Mouse (Mus musculus) embryonic facial prominence, embryonic 11.5 days (tissue): ENCODE measurements around the gene Ankrd26. TPM values are rescaled to one million over a fixed set of nuclear protein-coding genes. Genes with fewer than 3 reads are reported as not detected.

Experiments
- ATAC-seq: fragments of 200-750 bp; cut with Nextera tagmentation; replicated peaks from 2 replicates; pipeline ENCODE4 v1.8.0; 2017; ENCODE audit warnings: low read depth; ENCODE audit not compliant: insufficient number of reproducible peaks, low FRiP score, low TSS enrichment
- DNase-seq: peaks from one replicate; pipeline ENCODE4 v3.0.0-alpha.2; 2015; ENCODE audit warnings: low spot score
- H3K27ac ChIP-seq: fragments of 300-500 bp; sonication (generic); replicated peaks from 2 replicates; pipeline ENCODE4 v1.5.1; 2014; ENCODE audit warnings: mild to moderate bottlenecking, low read depth, low read length, control low read depth
- H3K27me3 ChIP-seq: fragments of 300-500 bp; sonication (generic); 2 replicates; pipeline ENCODE4 v1.6.1; 2014; ENCODE audit warnings: mild to moderate bottlenecking, low read length, moderate library complexity, mixed read lengths; ENCODE audit not compliant: control insufficient read depth, insufficient read depth
- H3K36me3 ChIP-seq: fragments of 300-500 bp; sonication (generic); replicated peaks from 2 replicates; pipeline ENCODE4 v1.6.1; 2014; ENCODE audit warnings: low read depth, mild to moderate bottlenecking, low read length, moderate library complexity, mixed read lengths; ENCODE audit not compliant: control insufficient read depth, insufficient read depth
- H3K4me1 ChIP-seq: fragments of 300-500 bp; sonication (generic); 2 replicates; pipeline ENCODE4 v1.6.1; 2014; ENCODE audit warnings: low read length, mixed read lengths; ENCODE audit not compliant: control insufficient read depth, insufficient read depth
- H3K4me2 ChIP-seq: fragments of 300-500 bp; sonication (generic); 2 replicates; pipeline ENCODE4 v1.6.1; 2014; ENCODE audit warnings: low read depth, mild to moderate bottlenecking, control low read depth, low read length, moderate library complexity
- H3K4me3 ChIP-seq: fragments of 300-500 bp; sonication (generic); 2 replicates; pipeline ENCODE4 v1.5.1; 2014; ENCODE audit warnings: low read depth, low read length, control low read depth
- H3K9ac ChIP-seq: fragments of 300-500 bp; sonication (generic); replicated peaks from 2 replicates; pipeline ENCODE4 v1.6.1; 2014; ENCODE audit warnings: mild to moderate bottlenecking, control low read depth, low read length
- H3K9me3 ChIP-seq: fragments of 300-500 bp; sonication (generic); replicated peaks from 2 replicates; pipeline ENCODE4 v1.6.1; 2016; ENCODE audit warnings: mild to moderate bottlenecking, low read length, inconsistent platforms, mixed read lengths; ENCODE audit not compliant: control insufficient read depth
- WGBS: fragments of 180-500 bp; shearing (Covaris S2); extraction: QIAGEN DNeasy Blood & Tissue Kit; methylation state at CpG from one replicate; pipeline ENCODE4 v1.1.7; 2014; 5-methylcytosine and 5-hydroxymethylcytosine counted together
- polyA plus RNA-seq: library from polyadenylated mRNA; unstranded; fragments of >200 nt; fragmentation: Nextera tagmentation; extraction: Ambion mirVana; gene quantifications from 2 replicates; pipeline ENCODE4 v1.2.1, GENCODE M21; 2014

Gene Ankrd26
- polyA plus RNA-seq, 1 experiment from 2014 or later = 21.7 TPM

DNA sequence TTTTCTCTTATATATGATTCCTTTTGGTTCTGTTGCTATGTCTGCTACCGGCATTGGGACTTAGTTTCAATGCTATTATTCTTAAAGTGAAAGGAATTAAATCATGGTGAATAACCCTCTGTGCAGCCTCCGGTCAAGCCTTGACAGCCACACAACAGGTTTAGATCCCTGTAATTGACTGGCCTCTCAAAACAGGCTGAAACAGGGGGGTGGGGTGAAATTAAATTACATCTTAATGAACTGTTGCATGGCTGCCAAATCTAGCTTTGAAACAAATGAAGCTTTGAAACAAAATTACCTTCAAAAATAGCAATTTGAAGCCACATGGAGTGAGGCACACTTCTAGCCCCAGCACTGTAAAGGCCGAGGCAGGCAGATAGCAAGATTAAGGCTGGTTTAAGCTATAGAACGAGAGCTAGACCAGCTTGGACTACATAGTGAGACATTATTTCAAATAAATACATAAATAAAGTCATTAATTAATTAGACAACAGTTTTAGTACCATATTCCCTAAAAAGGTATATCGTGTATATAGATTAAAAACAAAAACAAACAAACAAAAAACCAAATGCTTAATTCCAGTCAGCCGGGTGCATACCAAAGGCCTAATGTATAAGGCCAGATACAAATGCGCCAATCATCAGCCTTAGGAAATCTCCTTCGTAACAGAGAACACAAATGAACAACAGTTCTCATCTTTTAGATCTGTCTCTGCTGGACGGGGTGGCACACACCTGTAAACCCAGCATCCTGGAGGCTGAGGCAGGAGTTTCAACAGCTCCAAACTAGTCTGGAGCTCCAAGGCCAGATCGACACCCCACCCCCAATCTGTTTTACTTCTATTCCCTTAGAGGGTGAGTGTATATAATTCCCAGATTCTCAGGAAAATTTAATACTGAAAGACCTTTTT, 83.9 kb downstream of the Ankrd26 start:
- H3K4me3 ChIP-seq = peak overlapping the region; percentile 65
- no peak overlapping the region for H3K27ac ChIP-seq
- peak overlapping the region; percentile 76 for H3K9ac ChIP-seq
- H3K9me3 ChIP-seq = no peaks in the 10 kb centered on the region
- ATAC-seq = peak; percentile 21; the same call in 1 of the 2 replicates
- peak overlapping the region; percentile 83 for H3K4me2 ChIP-seq
- no peaks in the 10 kb centered on the region for H3K27me3 ChIP-seq
- no peaks in the 10 kb centered on the region for H3K4me1 ChIP-seq
- no peaks in the 10 kb centered on the region for H3K36me3 ChIP-seq
- WGBS = 25% methylated on average over 10 of the region's 10 CpGs
- peak; percentile 45 for DNase-seq

DNA sequence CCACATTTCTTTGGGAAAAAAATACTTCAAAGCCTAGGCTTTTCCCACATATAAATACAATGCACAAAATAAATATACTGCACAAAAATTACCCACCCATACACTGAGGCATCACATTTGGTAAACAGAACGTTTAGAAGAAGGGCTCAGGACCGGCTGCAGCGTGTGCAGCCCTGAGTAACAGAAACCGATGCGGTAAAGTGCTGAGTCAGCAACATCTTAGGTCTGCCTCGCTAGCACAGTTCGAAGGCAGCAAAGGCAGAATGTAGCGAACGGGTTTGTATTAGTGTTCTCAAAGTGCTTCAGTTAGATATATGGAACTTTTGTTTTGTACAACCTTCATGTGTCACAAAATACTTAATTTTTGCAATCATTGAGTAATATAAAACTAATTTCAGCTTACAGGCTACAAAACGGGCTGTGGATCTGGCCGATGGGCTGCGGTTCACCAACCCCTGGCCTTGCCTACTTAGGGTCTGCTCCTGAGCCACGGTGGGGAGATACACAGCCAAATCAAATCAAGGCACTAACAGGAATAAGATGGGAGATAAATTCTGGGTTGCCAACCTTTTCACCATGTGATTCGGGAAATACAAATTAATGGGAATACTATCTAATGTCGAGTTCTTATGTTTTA, 99.8 kb downstream of the Ankrd26 start:
- H3K27me3 ChIP-seq = no peaks in the 10 kb centered on the region
- no peak for ATAC-seq
- WGBS = 78% methylated on average over 15 of the region's 15 CpGs

DNA sequence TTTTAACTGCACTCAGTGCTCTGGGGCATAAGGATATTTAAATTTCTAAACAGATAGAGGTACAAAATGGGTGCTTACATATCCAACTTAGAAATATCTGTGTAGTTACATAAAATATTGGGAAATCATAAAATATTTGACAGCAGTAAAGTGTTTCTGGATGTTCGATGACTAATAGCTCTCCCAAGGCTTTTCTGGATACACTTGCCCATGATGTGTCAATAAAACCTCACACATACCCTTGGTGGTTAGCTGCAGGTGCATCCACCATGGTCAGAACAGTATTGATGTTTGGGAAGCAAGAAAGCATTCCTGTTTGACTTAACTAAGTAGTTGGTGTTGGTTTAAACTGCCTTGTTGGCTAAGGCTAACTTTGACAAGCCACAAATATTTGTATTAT, 104.3 kb downstream of the Ankrd26 start:
- ATAC-seq = no peak

More for the DNA sequence above, 99.8 kb downstream of the Ankrd26 start:
- DNase-seq = no peak
- H3K4me2 ChIP-seq = no peak overlapping the region
- H3K36me3 ChIP-seq = no peaks in the 10 kb centered on the region; the same call in 1 of the 2 replicates
- H3K4me3 ChIP-seq = no peak overlapping the region
- H3K9ac ChIP-seq = no peak overlapping the region
- H3K9me3 ChIP-seq = no peaks in the 10 kb centered on the region
- no peak overlapping the region for H3K27ac ChIP-seq
- no peaks in the 10 kb centered on the region for H3K4me1 ChIP-seq

DNA sequence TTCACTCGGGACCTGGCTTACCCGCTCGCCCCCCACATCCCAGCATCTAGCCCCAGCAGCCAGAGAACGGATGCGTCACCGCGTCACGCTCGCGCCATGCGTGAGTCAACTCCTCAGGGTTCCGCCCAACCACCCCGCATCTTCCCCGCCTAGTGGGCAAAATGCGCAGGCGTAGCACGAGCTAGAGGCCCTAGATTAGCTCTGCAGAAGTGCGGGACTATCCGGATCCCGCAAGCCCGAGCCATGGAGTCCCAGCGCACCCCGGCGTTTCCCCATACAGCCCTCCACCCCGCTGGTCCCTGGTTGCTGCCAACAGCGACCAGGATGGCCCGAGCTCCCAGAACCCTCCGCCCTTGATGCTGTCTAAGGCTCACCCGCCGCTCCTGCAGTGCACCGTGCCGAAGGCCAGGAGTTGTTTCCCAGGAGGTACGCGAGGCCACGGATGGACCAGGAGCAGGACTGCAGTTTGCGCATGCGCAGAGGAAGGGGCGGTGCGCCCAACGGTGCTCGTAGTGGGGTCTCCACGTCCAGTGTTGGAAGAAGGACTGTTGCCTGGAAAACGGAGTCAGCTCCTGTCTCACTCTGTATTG, 106.9 kb downstream of the Ankrd26 start, which contains the start of gene Zfp248:
Zfp248 (minus strand) TSS at position 487 of the 590 bp plus-strand sequence.
- peak; percentile 93 for DNase-seq
- WGBS = under 1% methylated on average over 43 of the region's 43 CpGs
- ATAC-seq = peak; percentile 96
- Histone ChIP-seq H3K9ac (peak within 1 kb of the TSS; percentile 92), H3K4me2 (peak within 1 kb of the TSS; percentile 78), H3K9me3 (no peaks in the 10 kb centered on the region), H3K27ac (peak within 1 kb of the TSS; percentile 92), H3K36me3 (no peaks in the 10 kb centered on the region), H3K27me3 (no peaks in the 10 kb centered on the region), H3K4me1 (no peaks in the 10 kb centered on the region), H3K4me3 (peak within 1 kb of the TSS; percentile 70)

More for the DNA sequence above, 104.3 kb downstream of the Ankrd26 start:
- H3K27ac ChIP-seq = no peak overlapping the region
- WGBS = 83% methylated on average over 1 of the region's 1 CpGs
- no peak for DNase-seq
- no peaks in the 10 kb centered on the region for H3K27me3 ChIP-seq
- no peaks in the 10 kb centered on the region for H3K36me3 ChIP-seq
- H3K9ac ChIP-seq = no peak overlapping the region
- H3K9me3 ChIP-seq = no peaks in the 10 kb centered on the region
- no peak overlapping the region for H3K4me3 ChIP-seq
- no peaks in the 10 kb centered on the region for H3K4me1 ChIP-seq
- no peak overlapping the region for H3K4me2 ChIP-seq

DNA sequence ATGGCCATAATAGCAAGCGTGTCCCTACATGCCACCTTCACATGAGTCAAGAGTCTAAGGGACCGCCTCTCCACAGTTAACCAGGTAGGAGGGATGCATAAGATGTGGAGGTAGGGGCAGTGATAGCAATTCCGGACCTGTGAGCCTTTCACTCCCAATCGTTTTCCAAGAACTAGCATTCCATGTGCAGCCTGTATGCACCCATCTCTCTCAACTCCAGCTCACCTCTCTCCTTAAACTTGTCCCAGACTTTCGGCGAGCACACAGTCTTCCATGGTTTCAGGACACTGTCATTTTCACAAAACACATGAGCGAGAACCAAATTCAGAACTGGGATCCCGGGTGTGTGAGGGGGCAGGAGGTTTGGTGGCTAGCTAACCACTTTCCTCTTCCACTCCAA, 107.6 kb downstream of the Ankrd26 start:
- Histone ChIP-seq H3K9me3 (no peaks in the 10 kb centered on the region), H3K27me3 (no peaks in the 10 kb centered on the region), H3K4me3 (peak overlapping the region; percentile 70), H3K4me2 (peak overlapping the region; percentile 78), H3K9ac (peak overlapping the region; percentile 92), H3K27ac (peak overlapping the region; percentile 92; the same call in 1 of the 2 replicates), H3K4me1 (no peaks in the 10 kb centered on the region), H3K36me3 (no peaks in the 10 kb centered on the region)
- peak; percentile 22 for DNase-seq
- ATAC-seq = no peak; the same call in 1 of the 2 replicates
- WGBS = 49% methylated on average over 8 of the region's 8 CpGs

Other genes with a start within 250 kb of the Ankrd26 start
- 53.3 and 54.3 TPM in 2 replicates for gene Bms1, start 142.8 kb downstream of the Ankrd26 start, polyA plus RNA-seq
- 12.9 and 13.1 TPM in 2 replicates for gene Zfp248, start 106.7 kb downstream of the Ankrd26 start, polyA plus RNA-seq
- gene Zfp9, start 82.9 kb downstream of the Ankrd26 start, polyA plus RNA-seq = 13.7 and 14.1 TPM in 2 replicates